ENCODE assay signal across 19 mouse cellular contexts in genomic region chr9:84569533-84569932, GRCm38 (mm10).
DNase-seq lines count a peak whose midpoint lies in the region; ATAC-seq and TF ChIP-seq lines count a peak whose summit lies in the region.
"Had no signal": no experiment of that assay in that cellular context is flagged by ENCODE, and none has a peak within 500 bp of the region (broad histone marks: within the 10 kb centered on the region; RNA-seq: fewer than 3 reads in every experiment).

No protein-coding gene starts in this region.

- no peak overlapping the region for H3K4me2 ChIP-seq in heart, postnatal 0 days (ENCODE audit: low read depth, low read length)
- H3K4me2 ChIP-seq: embryonic facial prominence, embryonic 12.5 days; forebrain, embryonic 15.5 days; heart, embryonic 13.5 days; hindbrain, embryonic 14.5 days; intestine, embryonic 15.5 days had no signal

- TF ChIP-seq EP300 in heart, postnatal 0 days (IDR thresholded peaks at IDR 0.05; ENCODE audit: low read depth), result no peak

- H3K27ac ChIP-seq in heart, postnatal 0 days (ENCODE audit: low read depth), result no peak overlapping the region
- no peak overlapping the region for H3K27ac ChIP-seq in heart, embryonic 10.5 days
- H3K27ac ChIP-seq: embryonic facial prominence, embryonic 12.5 days; forebrain, embryonic 15.5 days; heart, embryonic 13.5 days; hindbrain, embryonic 10.5 days; hindbrain, embryonic 14.5 days; intestine, embryonic 15.5 days had no signal

- ATAC-seq in heart, postnatal 0 days (ENCODE audit: insufficient read depth, low read depth), result no peak; the same call in 1 of the 2 replicates
- ATAC-seq: forebrain, embryonic 15.5 days; intestine, embryonic 15.5 days had no signal

- 16% methylated on average over 3 of the region's 3 CpGs for WGBS in heart, postnatal 0 days
- WGBS in heart, embryonic 10.5 days, result 44% methylated on average over 3 of the region's 3 CpGs

- no peak overlapping the region for H3K4me3 ChIP-seq in heart, postnatal 0 days (ENCODE audit: low read depth, low read length)
- no peak overlapping the region for H3K4me3 ChIP-seq in heart, embryonic 10.5 days
- H3K4me3 ChIP-seq: embryonic facial prominence, embryonic 12.5 days; forebrain, embryonic 15.5 days; heart, embryonic 13.5 days; hindbrain, embryonic 10.5 days; intestine, embryonic 15.5 days had no signal

- no peaks in the 10 kb centered on the region for H3K9me3 ChIP-seq in heart, postnatal 0 days (replicated peaks; ENCODE audit: control insufficient read depth, low read length)
- no peaks in the 10 kb centered on the region for H3K9me3 ChIP-seq in heart, embryonic 10.5 days
- H3K9me3 ChIP-seq: embryonic facial prominence, embryonic 12.5 days; forebrain, embryonic 15.5 days; heart, embryonic 13.5 days; hindbrain, embryonic 10.5 days; intestine, embryonic 15.5 days had no signal

- H3K9ac ChIP-seq in heart, postnatal 0 days (replicated peaks; ENCODE audit: low read depth, low read length), result no peak overlapping the region
- H3K9ac ChIP-seq: embryonic facial prominence, embryonic 12.5 days; forebrain, embryonic 15.5 days; heart, embryonic 13.5 days; hindbrain, embryonic 14.5 days; intestine, embryonic 15.5 days had no signal

- H3K27me3 ChIP-seq in heart, postnatal 0 days (ENCODE audit: control insufficient read depth, insufficient read depth, low read length), result no peaks in the 10 kb centered on the region
- H3K27me3 ChIP-seq in heart, embryonic 10.5 days (ENCODE audit: insufficient read depth, poor library complexity, severe bottlenecking), result no peaks in the 10 kb centered on the region
- H3K27me3 ChIP-seq: embryonic facial prominence, embryonic 12.5 days; forebrain, embryonic 15.5 days; heart, embryonic 13.5 days; intestine, embryonic 15.5 days had no signal

- no peaks in the 10 kb centered on the region for H3K4me1 ChIP-seq in heart, postnatal 0 days (ENCODE audit: control insufficient read depth, insufficient read depth)
- no peaks in the 10 kb centered on the region for H3K4me1 ChIP-seq in heart, embryonic 10.5 days
- H3K4me1 ChIP-seq: embryonic facial prominence, embryonic 12.5 days; forebrain, embryonic 15.5 days; hindbrain, embryonic 10.5 days; intestine, embryonic 15.5 days had no signal

- DNase-seq in heart, postnatal 0 days (ENCODE audit: low spot score), result peak; percentile 60
- no peak for DNase-seq in heart, embryonic 10.5 days (ENCODE audit: low spot score)
- DNase-seq in lung, postnatal 25 days (ENCODE audit: low spot score), result peak; percentile 48
- DNase-seq in lung, postnatal 14 days, result no peak
- peak; percentile 27 for DNase-seq in brain, adult 2 months (ENCODE audit: low read depth, low spot score)
- DNase-seq in telencephalon, adult 2 months (ENCODE audit: low read depth, low spot score), result peak; percentile 9
- DNase-seq in cerebellum, adult 8-10 months, result no peak
- no peak for DNase-seq in cerebellum, postnatal 14 days
- DNase-seq: adrenal gland, postnatal 14 days; cerebellum, adult 2 months; cerebellum, postnatal 25 days; gastrocnemius, postnatal 14 days; heart, postnatal 14 days had no signal

- TF ChIP-seq CTCF in heart, postnatal 0 days (IDR thresholded peaks at IDR 0.05; ENCODE audit: low read depth), result no peak

- H3K36me3 ChIP-seq in heart, postnatal 0 days (replicated peaks; ENCODE audit: control insufficient read depth, insufficient read depth, low read length), result no peaks in the 10 kb centered on the region
- H3K36me3 ChIP-seq in heart, embryonic 10.5 days, result no peaks in the 10 kb centered on the region
- H3K36me3 ChIP-seq: embryonic facial prominence, embryonic 12.5 days; forebrain, embryonic 15.5 days; heart, embryonic 13.5 days; hindbrain, embryonic 10.5 days; intestine, embryonic 15.5 days had no signal

Comparison
In these comparisons a context has a peak if more than half of its experiments do, and no peak if none do; other contexts are left out.
1. DNase-seq: peak in heart, postnatal 0 days (single experiment), lung, postnatal 25 days (single experiment), brain, adult 2 months (single experiment) and telencephalon, adult 2 months (single experiment); none in heart, embryonic 10.5 days (single experiment), lung, postnatal 14 days (single experiment), cerebellum, adult 8-10 months (single experiment) and cerebellum, postnatal 14 days (0 of 2).